Mouse (Mus musculus): Measurements from ENCODE around the gene Vstm4. TPM values are rescaled to one million over a fixed set of nuclear protein-coding genes. Genes with fewer than 3 reads are reported as not detected.
A peak's percentile ranks its signal among the peaks of the same experiment; 100 is the strongest.

Gene Vstm4
- polyA plus RNA-seq, 1 experiment from 2014 or later: 20.3 TPM

GRCm38 (mm10) chr14:32835596-32835995 is 21.0 kb upstream of the Vstm4 start:
- no peak for ATAC-seq (ENCODE audit: insufficient number of reproducible peaks, insufficient read depth, low FRiP score, low read depth)
- no peaks in the 10 kb centered on the region for H3K36me3 ChIP-seq (ENCODE audit: control insufficient read depth, insufficient read depth, low read length)
- no peak overlapping the region for H3K27ac ChIP-seq (replicated peaks in 1 of 2; ENCODE audit: control insufficient read depth in 1 of 2, insufficient read depth in 1 of 2, low read depth in 2 of 2, low read length in 2 of 2)
- 72% methylated on average over 14 of the region's 14 CpGs for whole genome bisulfite sequencing
- H3K4me2 ChIP-seq (ENCODE audit: low read length): 0 out of 2 replicates have a peak overlapping the region, but pooled peaks have one; percentile 3
- H3K4me1 ChIP-seq (ENCODE audit: control insufficient read depth in 2 of 2, insufficient read depth in 2 of 2, low read length in 2 of 2): peaks cover 0 to 2% of the 10 kb centered on the region in 2 experiments; a peak in 1 of 4 replicates
- no peaks in the 10 kb centered on the region for H3K9me3 ChIP-seq (ENCODE audit: control insufficient read depth, low read length)
- no peak overlapping the region for H3K4me3 ChIP-seq (ENCODE audit: control insufficient read depth in 1 of 2, insufficient read depth in 1 of 2, low read depth in 1 of 2, low read length in 2 of 2)
- H3K9ac ChIP-seq (ENCODE audit: low read length): no peak overlapping the region
- no peaks in the 10 kb centered on the region for H3K27me3 ChIP-seq (ENCODE audit: control insufficient read depth, insufficient read depth, low read length)

GRCm38 (mm10) chr14:32836191-32836590 is 20.4 kb upstream of the Vstm4 start:
- 85% methylated on average over 10 of the region's 11 CpGs for WGBS
- Histone ChIP-seq H3K9ac (ENCODE audit: low read length) (no peak overlapping the region), H3K4me3 (ENCODE audit: control insufficient read depth in 1 of 2, insufficient read depth in 1 of 2, low read depth in 1 of 2, low read length in 2 of 2) (no peak overlapping the region), H3K9me3 (ENCODE audit: control insufficient read depth, low read length) (no peaks in the 10 kb centered on the region), H3K27ac (replicated peaks in 1 of 2; ENCODE audit: control insufficient read depth in 1 of 2, insufficient read depth in 1 of 2, low read depth in 2 of 2, low read length in 2 of 2) (no peak overlapping the region), H3K4me2 (ENCODE audit: low read length) (no peak overlapping the region), H3K36me3 (ENCODE audit: control insufficient read depth, insufficient read depth, low read length) (no peaks in the 10 kb centered on the region), H3K4me1 (ENCODE audit: control insufficient read depth in 2 of 2, insufficient read depth in 2 of 2, low read length in 2 of 2) (peaks cover 0 to 2% of the 10 kb centered on the region in 2 experiments; a peak in 1 of 4 replicates), H3K27me3 (ENCODE audit: control insufficient read depth, insufficient read depth, low read length) (no peaks in the 10 kb centered on the region)
- no peak for ATAC-seq (ENCODE audit: insufficient number of reproducible peaks, insufficient read depth, low FRiP score, low read depth)

GRCm38 (mm10) chr14:32842052-32842451 is 14.5 kb upstream of the Vstm4 start:
- Histone ChIP-seq H3K4me3 (ENCODE audit: control insufficient read depth in 1 of 2, insufficient read depth in 1 of 2, low read depth in 1 of 2, low read length in 2 of 2) (no peak overlapping the region), H3K36me3 (ENCODE audit: control insufficient read depth, insufficient read depth, low read length) (no peaks in the 10 kb centered on the region), H3K4me1 (ENCODE audit: control insufficient read depth in 2 of 2, insufficient read depth in 2 of 2, low read length in 2 of 2) (no peaks in the 10 kb centered on the region), H3K27me3 (ENCODE audit: control insufficient read depth, insufficient read depth, low read length) (no peaks in the 10 kb centered on the region), H3K9me3 (ENCODE audit: control insufficient read depth, low read length) (no peaks in the 10 kb centered on the region), H3K27ac (replicated peaks in 1 of 2; ENCODE audit: control insufficient read depth in 1 of 2, insufficient read depth in 1 of 2, low read depth in 2 of 2, low read length in 2 of 2) (no peak overlapping the region), H3K9ac (ENCODE audit: low read length) (no peak overlapping the region), H3K4me2 (ENCODE audit: low read length) (no peak overlapping the region)
- no peak for ATAC-seq (ENCODE audit: insufficient number of reproducible peaks, insufficient read depth, low FRiP score, low read depth)

DNA sequence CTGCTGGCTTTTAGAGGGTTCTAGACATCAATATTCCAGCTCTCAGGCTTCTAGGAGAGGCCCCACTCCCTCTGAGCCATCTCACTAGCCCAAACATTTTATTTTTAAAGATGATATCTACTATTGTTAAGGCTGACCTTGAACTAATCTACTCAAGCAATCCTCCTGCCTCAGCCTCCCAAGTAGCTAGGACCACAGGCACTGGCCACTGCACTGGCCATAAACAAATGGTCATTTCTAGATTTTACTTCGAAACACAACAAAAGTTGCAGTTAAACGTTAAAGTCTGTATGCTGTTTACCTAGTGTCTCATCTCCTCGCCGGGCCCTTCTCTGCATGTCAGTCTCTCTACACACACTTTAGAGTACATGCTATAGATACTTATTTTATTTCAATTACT is 2.5 kb upstream of the Vstm4 start:
- H3K36me3 ChIP-seq (ENCODE audit: control insufficient read depth, insufficient read depth, low read length): no peaks in the 10 kb centered on the region
- H3K4me2 ChIP-seq (ENCODE audit: low read length): no peak overlapping the region
- H3K27me3 ChIP-seq (ENCODE audit: control insufficient read depth, insufficient read depth, low read length): no peaks in the 10 kb centered on the region
- no peak for ATAC-seq (ENCODE audit: insufficient number of reproducible peaks, insufficient read depth, low FRiP score, low read depth)
- H3K4me1 ChIP-seq (ENCODE audit: control insufficient read depth in 2 of 2, insufficient read depth in 2 of 2, low read length in 2 of 2): peaks cover 11 to 13% of the 10 kb centered on the region in 2 experiments; a peak in 3 of 4 replicates
- no peak overlapping the region for H3K9ac ChIP-seq (ENCODE audit: low read length)
- no peaks in the 10 kb centered on the region for H3K9me3 ChIP-seq (ENCODE audit: control insufficient read depth, low read length)
- 89% methylated on average over 4 of the region's 4 CpGs for WGBS
- no peak overlapping the region for H3K27ac ChIP-seq (replicated peaks in 1 of 2; ENCODE audit: control insufficient read depth in 1 of 2, insufficient read depth in 1 of 2, low read depth in 2 of 2, low read length in 2 of 2)
- H3K4me3 ChIP-seq (ENCODE audit: control insufficient read depth in 1 of 2, insufficient read depth in 1 of 2, low read depth in 1 of 2, low read length in 2 of 2): no peak overlapping the region

- H3K9ac ChIP-seq (ENCODE audit: low read length): peak overlapping the region; percentile 91
- H3K36me3 ChIP-seq (ENCODE audit: control insufficient read depth, insufficient read depth, low read length): no peaks in the 10 kb centered on the region
- WGBS: 36% methylated on average over 5 of the region's 5 CpGs
- no peaks in the 10 kb centered on the region for H3K27me3 ChIP-seq (ENCODE audit: control insufficient read depth, insufficient read depth, low read length)
- H3K4me2 ChIP-seq (ENCODE audit: low read length): peak overlapping the region; percentile 83
- peaks cover 26 to 35% of the 10 kb centered on the region in 2 experiments for H3K4me1 ChIP-seq (ENCODE audit: control insufficient read depth in 2 of 2, insufficient read depth in 2 of 2, low read length in 2 of 2)
- peak overlapping the region in 1 of 2 experiments; percentile 70; a peak in 1 of 4 replicates for H3K27ac ChIP-seq (replicated peaks in 1 of 2; ENCODE audit: control insufficient read depth in 1 of 2, insufficient read depth in 1 of 2, low read depth in 2 of 2, low read length in 2 of 2)
- H3K4me3 ChIP-seq (ENCODE audit: control insufficient read depth in 1 of 2, insufficient read depth in 1 of 2, low read depth in 1 of 2, low read length in 2 of 2): peak overlapping the region; percentile 70 to 74
- ATAC-seq (ENCODE audit: insufficient number of reproducible peaks, insufficient read depth, low FRiP score, low read depth): no peak
- H3K9me3 ChIP-seq (ENCODE audit: control insufficient read depth, low read length): no peaks in the 10 kb centered on the region
Measured at GRCm38 (mm10) chr14:32856246-32856645, 310 bp upstream of the Vstm4 start.

DNA sequence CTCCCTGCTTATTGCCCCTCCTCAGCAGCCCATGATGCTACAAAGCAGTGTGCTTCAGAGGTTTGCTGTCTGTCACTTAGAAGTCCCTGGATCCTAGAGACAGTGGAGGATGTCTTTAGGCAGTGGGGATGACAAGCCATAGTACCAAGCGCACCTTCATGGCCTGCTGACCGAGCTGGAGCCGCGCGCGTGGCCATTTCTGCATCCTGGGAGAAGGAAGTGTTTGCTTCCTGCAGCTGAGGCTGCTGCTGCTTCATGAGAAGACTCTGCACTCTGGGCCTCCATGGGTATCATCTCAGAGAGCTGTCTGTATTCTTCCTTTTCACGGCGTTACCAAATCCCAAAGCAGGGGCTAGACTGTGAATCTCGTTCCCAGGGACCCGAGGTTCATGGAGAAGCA is 1.8 kb downstream of the Vstm4 start:
- H3K4me2 ChIP-seq (ENCODE audit: low read length): no peak overlapping the region

DNA sequence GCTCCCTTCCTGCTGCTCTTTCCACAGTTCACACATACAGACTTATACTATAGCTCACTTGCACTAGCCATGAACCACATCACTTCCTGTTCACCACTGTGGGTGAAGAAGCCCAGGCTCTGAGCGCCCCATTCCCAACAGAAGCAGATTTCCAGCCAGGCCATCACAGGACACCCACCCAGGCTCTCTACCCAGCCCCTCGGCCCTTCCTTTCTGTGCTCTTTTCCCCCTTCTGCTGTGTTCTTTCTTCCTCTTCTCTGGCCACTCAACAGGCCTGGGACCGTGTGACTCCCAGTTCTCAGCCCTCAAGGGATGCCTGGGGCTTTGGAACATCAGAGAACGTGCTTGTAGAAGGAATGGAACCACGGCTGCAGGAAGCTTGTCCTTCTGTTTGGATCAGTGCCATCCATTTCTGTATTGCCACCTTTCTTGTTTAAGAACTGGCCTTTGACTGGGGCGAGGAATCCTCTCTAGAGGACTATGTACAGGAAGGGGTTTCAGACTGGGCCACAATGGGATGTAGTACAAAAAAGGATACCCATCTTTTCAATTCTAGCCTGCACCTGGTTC is 2.5 kb downstream of the Vstm4 start:
- WGBS: 61% methylated on average over 6 of the region's 6 CpGs
- Histone ChIP-seq H3K27ac (replicated peaks in 1 of 2; ENCODE audit: control insufficient read depth in 1 of 2, insufficient read depth in 1 of 2, low read depth in 2 of 2, low read length in 2 of 2) (0 out of 4 replicates have a peak overlapping the region, but pooled peaks of 1 of the 2 experiments have one; percentile 20), H3K4me3 (ENCODE audit: control insufficient read depth in 1 of 2, insufficient read depth in 1 of 2, low read depth in 1 of 2, low read length in 2 of 2) (no peak overlapping the region), H3K9ac (ENCODE audit: low read length) (no peak overlapping the region), H3K4me2 (ENCODE audit: low read length) (no peak overlapping the region), H3K9me3 (ENCODE audit: control insufficient read depth, low read length) (no peaks in the 10 kb centered on the region), H3K36me3 (ENCODE audit: control insufficient read depth, insufficient read depth, low read length) (peaks cover 5% of the 10 kb centered on the region; the same call in 1 of the 2 replicates), H3K27me3 (ENCODE audit: control insufficient read depth, insufficient read depth, low read length) (no peaks in the 10 kb centered on the region), H3K4me1 (ENCODE audit: control insufficient read depth in 2 of 2, insufficient read depth in 2 of 2, low read length in 2 of 2) (peaks cover 34 to 49% of the 10 kb centered on the region in 2 experiments)
- ATAC-seq (ENCODE audit: insufficient number of reproducible peaks, insufficient read depth, low FRiP score, low read depth): no peak

More for the DNA sequence above, 1.8 kb downstream of the Vstm4 start:
- WGBS: 94% methylated on average over 10 of the region's 10 CpGs
- no peak overlapping the region for H3K27ac ChIP-seq (replicated peaks in 1 of 2; ENCODE audit: control insufficient read depth in 1 of 2, insufficient read depth in 1 of 2, low read depth in 2 of 2, low read length in 2 of 2)
- ATAC-seq (ENCODE audit: insufficient number of reproducible peaks, insufficient read depth, low FRiP score, low read depth): no peak
- no peak overlapping the region for H3K4me3 ChIP-seq (ENCODE audit: control insufficient read depth in 1 of 2, insufficient read depth in 1 of 2, low read depth in 1 of 2, low read length in 2 of 2)
- H3K9ac ChIP-seq (ENCODE audit: low read length): no peak overlapping the region
- H3K4me1 ChIP-seq (ENCODE audit: control insufficient read depth in 2 of 2, insufficient read depth in 2 of 2, low read length in 2 of 2): peaks cover 34 to 49% of the 10 kb centered on the region in 2 experiments
- H3K9me3 ChIP-seq (ENCODE audit: control insufficient read depth, low read length): no peaks in the 10 kb centered on the region
- H3K36me3 ChIP-seq (ENCODE audit: control insufficient read depth, insufficient read depth, low read length): no peaks in the 10 kb centered on the region
- H3K27me3 ChIP-seq (ENCODE audit: control insufficient read depth, insufficient read depth, low read length): no peaks in the 10 kb centered on the region
